Mouse (Mus musculus): Measurements from ENCODE around the gene Wfdc1. TPM values are rescaled to one million over a fixed set of nuclear protein-coding genes. Genes with fewer than 3 reads are reported as not detected.

Gene Wfdc1
- polyA plus RNA-seq, 1 experiment, result not detected

- no peaks in the 10 kb centered on the region for H3K36me3 ChIP-seq (replicated peaks; ENCODE audit: low read length)
- peaks cover 11% of the 10 kb centered on the region for H3K9me3 ChIP-seq
- peaks cover 7% of the 10 kb centered on the region for H3K4me1 ChIP-seq
- no peak overlapping the region for H3K4me3 ChIP-seq (replicated peaks)
- TF ChIP-seq FLI1 (IDR thresholded peaks at IDR 0.05; ENCODE audit: low read length), result no peak
- no peak for TF ChIP-seq GATA1 (IDR thresholded peaks at IDR 0.05; ENCODE audit: borderline replicate concordance, low read length)
- peaks cover 42% of the 10 kb centered on the region for H3K27me3 ChIP-seq (replicated peaks)
Observed at GRCm38 (mm10) chr8:119651324-119651723, 14.8 kb upstream of the Wfdc1 start.

GRCm38 (mm10) chr8:119656709-119657464 is 9.3 kb upstream of the Wfdc1 start:
- Histone ChIP-seq H3K4me3 (replicated peaks) (no peak overlapping the region), H3K36me3 (replicated peaks; ENCODE audit: low read length) (no peaks in the 10 kb centered on the region), H3K9me3 (peaks cover 12% of the 10 kb centered on the region), H3K4me1 (peaks cover 12% of the 10 kb centered on the region), H3K27me3 (replicated peaks) (peaks cover 46% of the 10 kb centered on the region)
- no peak for TF ChIP-seq FLI1 (IDR thresholded peaks at IDR 0.05; ENCODE audit: low read length)

GRCm38 (mm10) chr8:119661081-119661480 is 5.1 kb upstream of the Wfdc1 start:
- H3K36me3 ChIP-seq (replicated peaks; ENCODE audit: low read length), result no peaks in the 10 kb centered on the region
- peaks cover 8% of the 10 kb centered on the region for H3K4me1 ChIP-seq
- H3K4me3 ChIP-seq (replicated peaks), result no peak overlapping the region
- TF ChIP-seq FLI1 (IDR thresholded peaks at IDR 0.05; ENCODE audit: low read length) (no peak), GATA1 (IDR thresholded peaks at IDR 0.05; ENCODE audit: borderline replicate concordance, low read length) (no peak)
- peaks cover 12% of the 10 kb centered on the region for H3K9me3 ChIP-seq
- peaks cover 59% of the 10 kb centered on the region for H3K27me3 ChIP-seq (replicated peaks)

- H3K9me3 ChIP-seq, result peaks cover 12% of the 10 kb centered on the region
- H3K27me3 ChIP-seq (replicated peaks), result peaks cover 67% of the 10 kb centered on the region
- no peaks in the 10 kb centered on the region for H3K36me3 ChIP-seq (replicated peaks; ENCODE audit: low read length)
- H3K4me1 ChIP-seq, result peaks cover 14% of the 10 kb centered on the region
- H3K4me3 ChIP-seq (replicated peaks), result no peak overlapping the region
- no peak for TF ChIP-seq FLI1 (IDR thresholded peaks at IDR 0.05; ENCODE audit: low read length)
- no peak for TF ChIP-seq GATA1 (IDR thresholded peaks at IDR 0.05; ENCODE audit: borderline replicate concordance, low read length)
Observed at GRCm38 (mm10) chr8:119661892-119662291, 4.3 kb upstream of the Wfdc1 start.

GRCm38 (mm10) chr8:119663440-119663839 is 2.7 kb upstream of the Wfdc1 start:
- peaks cover 14% of the 10 kb centered on the region for H3K4me1 ChIP-seq
- no peaks in the 10 kb centered on the region for H3K36me3 ChIP-seq (replicated peaks; ENCODE audit: low read length)
- peaks cover 83% of the 10 kb centered on the region for H3K27me3 ChIP-seq (replicated peaks)
- TF ChIP-seq GATA1 (IDR thresholded peaks at IDR 0.05; ENCODE audit: borderline replicate concordance, low read length), result no peak
- no peak for TF ChIP-seq FLI1 (IDR thresholded peaks at IDR 0.05; ENCODE audit: low read length)
- no peaks in the 10 kb centered on the region for H3K9me3 ChIP-seq
- H3K4me3 ChIP-seq (replicated peaks), result no peak overlapping the region

GRCm38 (mm10) chr8:119665270-119665669 is 895 bp upstream of the Wfdc1 start:
- Histone ChIP-seq H3K4me1 (peaks cover 14% of the 10 kb centered on the region), H3K27me3 (replicated peaks) (peaks cover 88% of the 10 kb centered on the region), H3K9me3 (no peaks in the 10 kb centered on the region), H3K36me3 (replicated peaks; ENCODE audit: low read length) (no peaks in the 10 kb centered on the region), H3K4me3 (replicated peaks) (no peak overlapping the region)
- TF ChIP-seq GATA1 (IDR thresholded peaks at IDR 0.05; ENCODE audit: borderline replicate concordance, low read length) (no peak), FLI1 (IDR thresholded peaks at IDR 0.05; ENCODE audit: low read length) (no peak)

GRCm38 (mm10) chr8:119668447-119668846 is 2.3 kb downstream of the Wfdc1 start:
- Histone ChIP-seq H3K36me3 (replicated peaks; ENCODE audit: low read length) (no peaks in the 10 kb centered on the region), H3K4me3 (replicated peaks) (no peak overlapping the region), H3K4me1 (peaks cover 9% of the 10 kb centered on the region; the same call in 1 of the 2 replicates), H3K27me3 (replicated peaks) (peaks cover 86% of the 10 kb centered on the region), H3K9me3 (no peaks in the 10 kb centered on the region)
- TF ChIP-seq GATA1 (IDR thresholded peaks at IDR 0.05; ENCODE audit: borderline replicate concordance, low read length) (no peak), FLI1 (IDR thresholded peaks at IDR 0.05; ENCODE audit: low read length) (no peak)

GRCm38 (mm10) chr8:119669284-119669683 is 3.1 kb downstream of the Wfdc1 start:
- peaks cover 84% of the 10 kb centered on the region for H3K27me3 ChIP-seq (replicated peaks)
- H3K4me3 ChIP-seq (replicated peaks), result no peak overlapping the region
- TF ChIP-seq GATA1 (IDR thresholded peaks at IDR 0.05; ENCODE audit: borderline replicate concordance, low read length) (no peak), FLI1 (IDR thresholded peaks at IDR 0.05; ENCODE audit: low read length) (no peak)
- H3K4me1 ChIP-seq, result peaks cover 9% of the 10 kb centered on the region; the same call in 1 of the 2 replicates
- peaks cover 4% of the 10 kb centered on the region for H3K9me3 ChIP-seq
- no peaks in the 10 kb centered on the region for H3K36me3 ChIP-seq (replicated peaks; ENCODE audit: low read length)

- Histone ChIP-seq H3K36me3 (replicated peaks; ENCODE audit: low read length) (no peaks in the 10 kb centered on the region), H3K4me3 (replicated peaks) (no peak overlapping the region), H3K27me3 (replicated peaks) (peaks cover 84% of the 10 kb centered on the region), H3K4me1 (peaks cover 9% of the 10 kb centered on the region; the same call in 1 of the 2 replicates), H3K9me3 (peaks cover 4% of the 10 kb centered on the region)
- TF ChIP-seq GATA1 (IDR thresholded peaks at IDR 0.05; ENCODE audit: borderline replicate concordance, low read length) (no peak), FLI1 (IDR thresholded peaks at IDR 0.05; ENCODE audit: low read length) (no peak)
Observed at GRCm38 (mm10) chr8:119670419-119671091, 4.4 kb downstream of the Wfdc1 start.

- Histone ChIP-seq H3K36me3 (replicated peaks; ENCODE audit: low read length) (no peaks in the 10 kb centered on the region), H3K27me3 (replicated peaks) (peaks cover 75% of the 10 kb centered on the region), H3K9me3 (peaks cover 4% of the 10 kb centered on the region), H3K4me3 (replicated peaks) (peak overlapping the region; percentile 7), H3K4me1 (peaks cover 19% of the 10 kb centered on the region)
- TF ChIP-seq GATA1 (IDR thresholded peaks at IDR 0.05; ENCODE audit: borderline replicate concordance, low read length) (no peak), FLI1 (IDR thresholded peaks at IDR 0.05; ENCODE audit: low read length) (no peak)
Observed at GRCm38 (mm10) chr8:119673976-119674555, 7.9 kb downstream of the Wfdc1 start.

All from megakaryocyte, embryonic 14.5 days (primary cell).